Mouse (Mus musculus) ZHBTc4 (cell line): ENCODE data around the gene Supt6.
A peak's percentile ranks its signal among the peaks of the same experiment; 100 is the strongest.

Experiments
- DNase-seq: peaks from one replicate; pipeline ENCODE4 v3.0.0-alpha.2; 2011; ENCODE audit warnings: low read depth, low spot score

Gene Supt6

GRCm38 (mm10) chr11:78167257-78167959 lies 78.4 kb downstream of the Supt6 start:
- no peak for DNase-seq

- DNase-seq: peak; percentile 73
These were observed 79.1 kb downstream of the Supt6 start for GRCm38 (mm10) chr11:78166640-78167039.

GRCm38 (mm10) chr11:78166161-78166560 lies 79.6 kb downstream of the Supt6 start:
- DNase-seq: no peak

- DNase-seq: no peak
These were observed 80.1 kb downstream of the Supt6 start for GRCm38 (mm10) chr11:78165761-78166109.

- DNase-seq: peak; percentile 95
These were observed 80.6 kb downstream of the Supt6 start, which contains the start of gene Traf4 for GRCm38 (mm10) chr11:78164924-78165760. Gene Traf4, minus strand, starts transcription at chr11:78165589.

GRCm38 (mm10) chr11:78164604-78164923 lies 81.2 kb downstream of the Supt6 start:
- no peak for DNase-seq

GRCm38 (mm10) chr11:78163681-78164603 lies 81.8 kb downstream of the Supt6 start:
- peak; percentile 89 for DNase-seq

GRCm38 (mm10) chr11:78163045-78163444 lies 82.7 kb downstream of the Supt6 start:
- DNase-seq: no peak

GRCm38 (mm10) chr11:78162504-78162903 lies 83.3 kb downstream of the Supt6 start:
- DNase-seq: no peak

GRCm38 (mm10) chr11:78161968-78162367 lies 83.8 kb downstream of the Supt6 start:
- DNase-seq: no peak

- no peak for DNase-seq
These were observed 84.6 kb downstream of the Supt6 start for GRCm38 (mm10) chr11:78161169-78161568.

GRCm38 (mm10) chr11:78160675-78161074 lies 85.1 kb downstream of the Supt6 start:
- DNase-seq: no peak

GRCm38 (mm10) chr11:78160171-78160570 lies 85.6 kb downstream of the Supt6 start:
- peak; percentile 32 for DNase-seq

GRCm38 (mm10) chr11:78159557-78159956 lies 86.2 kb downstream of the Supt6 start:
- DNase-seq: peak; percentile 24

GRCm38 (mm10) chr11:78159096-78159495 lies 86.7 kb downstream of the Supt6 start:
- peak; percentile 93 for DNase-seq
